Mouse (Mus musculus) liver, adult 2 months (tissue): ENCODE results near the gene E2f8.

Source experiments
- CTCF ChIP-seq: fragments of 200-500 bp; IDR thresholded peaks from 2 replicates; pipeline ENCODE4 v1.5.1; 2011; ENCODE audit warnings: low read depth, low read length, control low read depth
- POLR2A ChIP-seq: fragments of 200-500 bp; IDR thresholded peaks from 2 replicates; pipeline ENCODE4 v1.6.1; 2011; ENCODE audit warnings: low read length, control low read depth; ENCODE audit not compliant: insufficient read depth; ENCODE audit errors: extremely low read depth

- TF ChIP-seq CTCF (no peak), POLR2A (no peak)
Measured at GRCm38 (mm10) chr7:48840545-48840944, 40.9 kb downstream of the E2f8 start.
